Mouse (Mus musculus) limb, embryonic 11.5 days (tissue): Measurements from ENCODE around the gene Mcee. TPM values are rescaled to one million over a fixed set of nuclear protein-coding genes. Genes with fewer than 3 reads are reported as not detected.

Experiments used
- ATAC-seq: fragments of 200-750 bp; cut with Nextera tagmentation; 2 replicates; pipeline ENCODE4 v1.8.0; 2017; ENCODE audit warnings: low read depth; ENCODE audit not compliant: insufficient number of reproducible peaks, low FRiP score, low TSS enrichment
- DNase-seq: peaks from one replicate; pipeline ENCODE4 v3.0.0-alpha.2; 2015; ENCODE audit warnings: low spot score
- H3K27ac ChIP-seq: fragments of 300-500 bp; sonication (generic); replicated peaks from 2 replicates; pipeline ENCODE4 v1.5.1; 2014; ENCODE audit warnings: low read depth, mild to moderate bottlenecking, low read length
- H3K27me3 ChIP-seq: fragments of 300-500 bp; sonication (generic); 2 replicates; pipeline ENCODE4 v1.6.1; 2014; ENCODE audit warnings: mild to moderate bottlenecking, low read length, mixed read lengths; ENCODE audit not compliant: control insufficient read depth, insufficient read depth
- H3K36me3 ChIP-seq: fragments of 300-500 bp; sonication (generic); 2 replicates; pipeline ENCODE4 v1.6.1; 2014; ENCODE audit warnings: mild to moderate bottlenecking, low read length, moderate library complexity, mixed read lengths; ENCODE audit not compliant: control insufficient read depth, insufficient read depth
- H3K4me1 ChIP-seq: fragments of 300-500 bp; sonication (generic); 2 replicates; pipeline ENCODE4 v1.6.1; 2014; ENCODE audit warnings: low read length, mixed read lengths; ENCODE audit not compliant: control insufficient read depth, insufficient read depth
- H3K4me2 ChIP-seq: fragments of 300-500 bp; sonication (generic); 2 replicates; pipeline ENCODE4 v1.6.1; 2014; ENCODE audit warnings: low read depth, mild to moderate bottlenecking, moderate library complexity; ENCODE audit not compliant: severe bottlenecking
- H3K4me3 ChIP-seq: fragments of 300-500 bp; sonication (generic); 2 replicates; pipeline ENCODE4 v1.5.1; 2014; ENCODE audit warnings: low read depth, low read length
- H3K9ac ChIP-seq: fragments of 300-500 bp; sonication (generic); 2 replicates; pipeline ENCODE4 v1.6.1; 2014; ENCODE audit warnings: mild to moderate bottlenecking, low read length
- H3K9me3 ChIP-seq: fragments of 300-500 bp; sonication (generic); 2 replicates; pipeline ENCODE4 v1.6.1; 2016; ENCODE audit warnings: low read length; ENCODE audit not compliant: control insufficient read depth
- WGBS: fragments of 180-500 bp; shearing (Covaris S2); extraction: QIAGEN DNeasy Blood & Tissue Kit; methylation state at CpG from one replicate; pipeline ENCODE4 v1.1.7; 2014; 5-methylcytosine and 5-hydroxymethylcytosine counted together
- polyA plus RNA-seq: library from polyadenylated mRNA; unstranded; fragments of >200 nt; fragmentation: Nextera tagmentation; extraction: Ambion mirVana; gene quantifications from 2 replicates; pipeline ENCODE4 v1.2.1, GENCODE M21; 2014

The Mcee gene
- polyA plus RNA-seq, 1 experiment from 2014 or later: 50.1 TPM

DNA sequence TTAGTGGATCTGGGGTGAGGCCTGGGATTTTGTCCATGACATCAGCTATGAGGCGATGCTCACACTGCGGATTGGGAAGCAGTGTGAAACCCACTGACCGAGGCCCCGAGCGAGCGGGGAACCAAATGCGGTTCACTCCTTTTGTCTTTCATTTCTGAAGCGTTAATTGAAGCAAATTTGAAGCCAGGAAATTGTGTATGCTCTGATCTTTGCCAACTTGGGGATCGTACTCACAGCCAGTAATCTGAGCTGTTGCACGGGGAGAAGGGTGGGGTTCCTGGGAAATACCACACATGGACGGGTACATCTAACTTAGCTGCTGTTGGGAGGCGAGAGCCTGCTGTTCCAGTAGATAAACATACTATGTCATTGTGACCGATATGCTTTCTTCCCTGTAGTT, 58.2 kb downstream of the Mcee start:
- no peaks in the 10 kb centered on the region for H3K4me1 ChIP-seq
- H3K27ac ChIP-seq: no peak overlapping the region
- no peaks in the 10 kb centered on the region for H3K36me3 ChIP-seq
- H3K4me2 ChIP-seq: no peak overlapping the region
- no peak overlapping the region for H3K9ac ChIP-seq
- WGBS: 89% methylated on average over 13 of the region's 13 CpGs
- H3K4me3 ChIP-seq: no peak overlapping the region
- DNase-seq (no peak), ATAC-seq (no peak)
- H3K27me3 ChIP-seq: no peaks in the 10 kb centered on the region
- H3K9me3 ChIP-seq: no peaks in the 10 kb centered on the region

DNA sequence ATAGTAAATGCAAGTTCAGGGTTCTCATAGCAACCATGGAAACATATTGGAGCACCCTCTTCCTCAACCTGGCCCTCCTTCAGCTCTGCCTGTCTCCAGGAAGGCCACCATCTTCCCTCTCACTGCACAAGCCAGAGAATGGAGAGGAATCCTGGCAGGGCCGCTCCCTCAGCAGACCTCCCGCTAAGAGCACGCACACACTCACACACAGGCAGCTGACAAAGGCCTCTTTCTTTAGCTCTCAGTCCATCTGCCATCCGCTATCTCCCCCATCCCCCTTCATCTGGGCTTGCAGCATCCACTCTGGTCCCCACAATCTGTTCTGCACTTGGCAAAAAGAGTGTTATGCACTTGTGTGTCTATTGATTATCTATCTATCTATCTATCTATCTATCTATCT, 59.0 kb downstream of the Mcee start:
- Histone ChIP-seq H3K4me2 (no peak overlapping the region), H3K9ac (no peak overlapping the region), H3K36me3 (no peaks in the 10 kb centered on the region), H3K4me3 (no peak overlapping the region), H3K4me1 (no peaks in the 10 kb centered on the region), H3K9me3 (no peaks in the 10 kb centered on the region), H3K27ac (no peak overlapping the region), H3K27me3 (no peaks in the 10 kb centered on the region)
- ATAC-seq (no peak), DNase-seq (no peak)
- 79% methylated on average over 4 of the region's 4 CpGs for WGBS

DNA sequence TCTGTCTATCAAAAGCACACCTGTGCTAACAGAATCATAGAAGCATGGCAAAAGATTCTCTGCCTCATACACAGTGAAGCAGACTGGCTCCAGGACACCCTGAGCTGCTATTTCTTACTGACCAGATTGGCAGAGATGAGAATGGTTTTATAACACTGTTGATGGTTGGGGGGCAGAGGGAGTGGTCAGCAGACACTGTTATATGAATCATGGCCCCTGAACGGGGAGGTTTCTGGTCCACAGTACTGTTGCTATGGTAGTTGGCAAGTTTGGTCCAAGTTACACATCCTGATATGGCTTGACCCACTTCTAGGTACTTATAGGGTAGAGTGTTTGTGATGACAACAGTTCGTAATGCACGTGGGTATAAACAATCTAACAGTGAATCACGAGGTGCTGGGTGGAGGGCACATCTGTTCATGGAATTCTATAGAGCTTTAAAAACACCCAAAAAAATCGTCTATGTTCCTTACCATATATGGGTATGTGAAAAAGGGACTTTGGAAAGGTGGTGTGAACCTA, 59.5 kb downstream of the Mcee start:
- Histone ChIP-seq H3K27me3 (no peaks in the 10 kb centered on the region), H3K27ac (no peak overlapping the region), H3K4me2 (no peak overlapping the region), H3K9me3 (no peaks in the 10 kb centered on the region), H3K4me3 (no peak overlapping the region), H3K4me1 (no peaks in the 10 kb centered on the region), H3K36me3 (no peaks in the 10 kb centered on the region), H3K9ac (no peak overlapping the region)
- ATAC-seq (no peak), DNase-seq (no peak)
- WGBS: 82% methylated on average over 5 of the region's 5 CpGs

DNA sequence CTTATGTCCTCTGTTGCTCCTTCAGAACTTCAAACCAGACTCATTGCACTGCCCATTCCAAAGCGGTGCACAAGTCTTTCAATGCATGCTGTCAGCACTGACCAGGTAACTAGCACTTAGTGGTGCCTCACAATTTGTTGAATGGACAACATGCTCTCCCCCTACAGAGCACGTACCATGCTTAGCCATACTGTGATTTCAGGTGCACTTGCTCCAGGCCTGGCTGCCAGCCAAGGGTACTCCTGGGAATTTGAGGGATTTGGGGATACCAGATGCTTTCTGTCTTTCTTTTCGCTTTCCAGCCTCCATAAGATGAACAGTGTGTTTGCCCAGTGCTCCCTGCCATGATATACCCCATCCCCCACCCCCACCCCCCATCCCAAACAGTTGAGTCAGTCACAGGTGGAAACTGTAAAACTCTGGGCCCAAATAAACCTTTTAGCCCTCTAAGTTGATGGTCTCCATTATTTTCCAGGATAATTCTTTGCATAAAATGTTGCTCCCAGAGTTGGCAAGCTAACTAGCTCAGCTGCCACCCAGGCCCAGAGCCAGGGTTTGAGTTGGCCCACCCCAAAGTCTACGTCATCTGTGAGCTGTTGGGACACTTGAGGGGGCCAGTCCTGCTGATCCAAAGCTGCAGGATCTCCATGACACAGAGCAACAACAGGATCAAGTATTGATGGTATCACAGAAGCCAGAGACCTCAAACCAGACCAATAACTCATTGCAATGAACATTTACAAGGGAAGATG, 60.2 kb downstream of the Mcee start:
- no peaks in the 10 kb centered on the region for H3K9me3 ChIP-seq
- H3K4me1 ChIP-seq: no peaks in the 10 kb centered on the region
- ATAC-seq (no peak), DNase-seq (no peak)
- H3K27ac ChIP-seq: no peak overlapping the region
- H3K27me3 ChIP-seq: no peaks in the 10 kb centered on the region
- no peak overlapping the region for H3K4me3 ChIP-seq
- 81% methylated on average over 4 of the region's 4 CpGs for WGBS
- no peaks in the 10 kb centered on the region for H3K36me3 ChIP-seq
- H3K4me2 ChIP-seq: no peak overlapping the region
- no peak overlapping the region for H3K9ac ChIP-seq

DNA sequence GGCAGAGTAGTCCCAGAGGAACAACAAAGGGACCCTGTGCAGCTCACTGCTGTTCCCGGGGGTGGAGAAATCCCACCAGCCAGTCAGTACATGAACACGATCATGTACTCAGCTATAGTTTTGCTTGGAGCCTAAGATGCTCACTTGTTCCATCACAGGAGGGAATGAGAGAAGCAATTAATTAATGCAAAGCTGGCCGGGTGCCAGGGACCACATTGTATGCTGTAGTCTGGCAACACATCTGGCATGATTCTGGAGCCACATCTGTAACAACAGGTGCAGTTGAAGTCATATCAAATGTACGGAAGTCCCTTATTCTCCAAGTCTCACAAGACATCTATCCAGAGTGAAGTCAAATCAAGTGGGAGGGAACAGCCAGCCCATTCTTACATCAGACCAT, 63.8 kb downstream of the Mcee start:
- DNase-seq: no peak
- no peak for ATAC-seq
- WGBS: 85% methylated on average over 4 of the region's 4 CpGs
- Histone ChIP-seq H3K4me2 (no peak overlapping the region), H3K4me3 (no peak overlapping the region), H3K36me3 (no peaks in the 10 kb centered on the region), H3K27me3 (no peaks in the 10 kb centered on the region), H3K9me3 (no peaks in the 10 kb centered on the region), H3K27ac (no peak overlapping the region), H3K9ac (no peak overlapping the region), H3K4me1 (no peaks in the 10 kb centered on the region)

DNA sequence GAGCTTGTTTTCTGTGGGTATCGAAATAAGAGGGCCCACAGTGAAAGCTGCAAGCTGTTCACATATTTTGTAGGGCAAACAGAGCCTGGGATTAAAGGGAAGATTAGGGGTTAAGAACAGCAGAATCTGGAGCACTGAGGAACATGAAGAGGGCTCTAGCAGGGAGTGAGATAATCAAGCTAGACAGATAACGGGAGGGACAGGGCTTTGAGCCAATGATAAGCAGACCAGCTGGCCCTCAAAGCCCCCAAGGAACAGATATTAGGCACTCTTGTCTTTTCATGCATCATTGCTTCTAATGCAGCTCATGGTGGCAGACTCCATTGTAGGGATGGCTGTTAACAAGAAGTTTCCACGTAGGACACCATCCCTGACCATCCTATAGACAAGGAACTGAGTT, 64.3 kb downstream of the Mcee start:
- WGBS: 93% methylated on average over 3 of the region's 3 CpGs

DNA sequence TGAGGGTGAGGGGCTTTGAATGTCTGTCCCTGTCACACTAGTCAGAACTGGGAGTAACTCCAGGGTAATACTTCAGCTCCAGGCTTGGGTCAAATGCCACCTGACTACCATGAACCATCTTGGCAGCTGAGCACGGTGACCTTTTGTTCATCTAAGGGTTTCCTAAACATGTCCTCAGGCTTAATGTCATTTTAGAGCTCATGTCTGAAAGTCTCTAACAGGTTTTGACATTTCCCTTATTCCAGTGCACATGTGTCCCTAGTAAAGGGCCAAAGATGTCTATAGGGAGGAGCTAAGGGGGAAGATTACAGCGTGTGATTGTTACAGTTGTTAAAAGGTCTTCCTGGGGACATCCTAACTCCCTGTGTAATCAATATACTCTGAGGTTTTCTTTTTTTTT, 65.4 kb downstream of the Mcee start:
- no peaks in the 10 kb centered on the region for H3K9me3 ChIP-seq
- H3K4me2 ChIP-seq: no peak overlapping the region
- H3K9ac ChIP-seq: no peak overlapping the region
- no peak for ATAC-seq
- H3K27me3 ChIP-seq: no peaks in the 10 kb centered on the region
- WGBS: 78% methylated on average over 2 of the region's 2 CpGs
- H3K36me3 ChIP-seq: no peaks in the 10 kb centered on the region
- no peak for DNase-seq
- no peaks in the 10 kb centered on the region for H3K4me1 ChIP-seq
- H3K27ac ChIP-seq: no peak overlapping the region
- no peak overlapping the region for H3K4me3 ChIP-seq

More for the DNA sequence above, 64.3 kb downstream of the Mcee start:
- Histone ChIP-seq H3K4me2 (no peak overlapping the region), H3K36me3 (no peaks in the 10 kb centered on the region), H3K9ac (no peak overlapping the region), H3K9me3 (no peaks in the 10 kb centered on the region), H3K4me1 (no peaks in the 10 kb centered on the region), H3K4me3 (no peak overlapping the region), H3K27me3 (no peaks in the 10 kb centered on the region), H3K27ac (no peak overlapping the region)
- ATAC-seq: no peak
- DNase-seq: no peak
